Mouse (Mus musculus) cerebellum, adult 2 months (tissue): ENCODE measurements around the gene Lypd6.

Source experiments
- CTCF ChIP-seq: fragments of 200-500 bp; IDR thresholded peaks from 2 replicates; pipeline ENCODE4 v1.5.1; 2011; ENCODE audit warnings: low read depth, mild to moderate bottlenecking, control low read depth, low read length, moderate library complexity, borderline replicate concordance; ENCODE audit not compliant: insufficient read depth
- POLR2A ChIP-seq: fragments of 200-500 bp; IDR thresholded peaks from 2 replicates; pipeline ENCODE4 v1.6.1; 2011; ENCODE audit warnings: low read length, control low read depth, borderline replicate concordance; ENCODE audit not compliant: insufficient read depth

DNA sequence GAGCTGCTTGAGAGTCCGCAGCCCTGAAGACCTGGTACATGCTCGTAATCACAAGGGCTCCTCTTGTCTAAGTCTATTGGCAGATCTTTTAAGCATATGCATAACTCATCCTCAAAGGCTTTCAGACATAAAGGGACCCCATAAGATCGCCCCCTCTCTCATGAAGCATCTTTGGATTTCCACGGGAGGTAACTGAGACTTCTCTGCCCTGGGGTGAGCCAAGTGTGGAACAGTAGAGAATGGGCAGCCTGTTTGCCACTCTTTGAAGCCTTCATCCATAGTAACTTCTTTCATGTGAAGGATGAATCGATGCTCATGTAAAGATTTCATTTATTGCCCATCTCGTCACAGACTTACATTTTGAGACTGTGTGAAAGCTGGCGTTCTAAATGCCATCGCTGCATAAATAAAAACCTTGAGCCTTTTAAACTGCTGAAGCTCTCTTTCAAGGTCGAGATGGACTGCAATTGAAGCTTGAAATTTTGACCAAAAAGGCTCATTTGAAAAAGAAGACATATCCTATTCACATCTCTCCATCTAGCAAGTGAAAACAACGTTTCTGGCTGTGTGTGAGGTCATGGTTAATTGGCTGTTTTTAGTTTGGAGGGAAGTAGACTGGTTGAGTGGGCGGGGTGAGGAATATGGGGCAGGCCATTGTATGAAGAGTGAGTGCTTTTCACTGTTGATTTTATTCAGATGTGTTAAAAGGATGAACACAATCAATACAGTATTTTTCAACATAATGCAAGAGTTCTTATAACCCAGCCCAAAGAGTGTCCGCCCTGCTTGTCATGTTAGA, 107.7 kb downstream of the Lypd6 start:
- TF ChIP-seq POLR2A (no peak), CTCF (no peak)
